Mouse (Mus musculus) liver, embryonic 12.5 days (tissue): ENCODE results near the gene Csnk1g2. TPM values are rescaled to one million over a fixed set of nuclear protein-coding genes. Genes with fewer than 3 reads are reported as not detected.

Source experiments
- ATAC-seq: fragments of 200-750 bp; cut with Nextera tagmentation; 2 replicates; pipeline ENCODE4 v1.8.0; 2017; ENCODE audit warnings: moderate number of reproducible peaks, mild to moderate bottlenecking, moderate library complexity
- H3K27ac ChIP-seq: fragments of 300-500 bp; sonication (generic); 2 replicates; pipeline ENCODE4 v1.5.1; 2016; ENCODE audit warnings: mild to moderate bottlenecking
- H3K27me3 ChIP-seq: fragments of 300-500 bp; sonication (generic); replicated peaks from 2 replicates; pipeline ENCODE4 v1.6.1; 2016; ENCODE audit warnings: mild to moderate bottlenecking, moderate library complexity
- H3K36me3 ChIP-seq: fragments of 300-500 bp; sonication (generic); 2 replicates; pipeline ENCODE4 v1.6.1; 2016; ENCODE audit warnings: mild to moderate bottlenecking, moderate library complexity
- H3K4me1 ChIP-seq: fragments of 300-500 bp; sonication (generic); 2 replicates; pipeline ENCODE4 v1.6.1; 2016
- H3K4me2 ChIP-seq: fragments of 300-500 bp; sonication (generic); 2 replicates; pipeline ENCODE4 v1.6.1; 2016; ENCODE audit warnings: mild to moderate bottlenecking, moderate library complexity
- H3K4me3 ChIP-seq: fragments of 300-500 bp; sonication (generic); 2 replicates; pipeline ENCODE4 v1.5.1; 2016; ENCODE audit warnings: mild to moderate bottlenecking, moderate library complexity
- H3K9ac ChIP-seq: fragments of 300-500 bp; sonication (generic); 2 replicates; pipeline ENCODE4 v1.6.1; 2016; ENCODE audit warnings: mild to moderate bottlenecking, moderate library complexity
- H3K9me3 ChIP-seq: fragments of 300-500 bp; sonication (generic); replicated peaks from 2 replicates; pipeline ENCODE4 v1.6.1; 2016; ENCODE audit warnings: mild to moderate bottlenecking, moderate library complexity
- WGBS: fragments of 180-500 bp; shearing (Covaris S2); methylation state at CpG from one replicate; pipeline ENCODE4 v1.1.7; 2016; ENCODE audit not compliant: insufficient replicate concordance; 5-methylcytosine and 5-hydroxymethylcytosine counted together
- polyA plus RNA-seq: library from polyadenylated mRNA; unstranded; fragments of >200 nt; fragmentation: Nextera tagmentation; extraction: Ambion mirVana; gene quantifications from 2 replicates; pipeline ENCODE4 v1.2.1, GENCODE M21; 2016

The Csnk1g2 gene
- polyA plus RNA-seq = 106 TPM in 2 replicates

- H3K9me3 ChIP-seq = no peaks in the 10 kb centered on the region
- peaks cover 8% of the 10 kb centered on the region; the same call in 1 of the 2 replicates for H3K36me3 ChIP-seq
- H3K4me2 ChIP-seq = peak within 1 kb of the TSS; percentile 98
- H3K27ac ChIP-seq = peak within 1 kb of the TSS; percentile 96
- peak within 1 kb of the TSS; percentile 90 for H3K4me3 ChIP-seq
- H3K27me3 ChIP-seq = no peaks in the 10 kb centered on the region
- H3K4me1 ChIP-seq = peaks cover 80% of the 10 kb centered on the region
- peak; percentile 33 for ATAC-seq
- peak within 1 kb of the TSS; percentile 95 for H3K9ac ChIP-seq
- 1% methylated on average over 78 of the region's 85 CpGs for WGBS
Observed at GRCm38 (mm10) chr10:80622661-80623456, at the start of gene Csnk1g2. TSS of gene Csnk1g2 (plus strand) at chr10:80622838.

GRCm38 (mm10) chr10:80573944-80574343, 48.7 kb upstream of the Csnk1g2 start:
- Histone ChIP-seq H3K4me3 (peak overlapping the region; percentile 91), H3K27ac (peak overlapping the region; percentile 99), H3K9me3 (no peaks in the 10 kb centered on the region), H3K36me3 (peaks cover 16% of the 10 kb centered on the region), H3K9ac (peak overlapping the region; percentile 96), H3K4me2 (peak overlapping the region; percentile 100), H3K4me1 (peaks cover 87% of the 10 kb centered on the region), H3K27me3 (no peaks in the 10 kb centered on the region)
- 57% methylated on average over 9 of the region's 9 CpGs for WGBS
- ATAC-seq = no peak

- Histone ChIP-seq H3K9me3 (no peaks in the 10 kb centered on the region), H3K4me1 (peaks cover 88% of the 10 kb centered on the region), H3K27ac (peak overlapping the region; percentile 99), H3K27me3 (no peaks in the 10 kb centered on the region), H3K9ac (peak overlapping the region; percentile 96), H3K36me3 (peaks cover 12% of the 10 kb centered on the region), H3K4me3 (peak overlapping the region; percentile 91), H3K4me2 (peak overlapping the region; percentile 100)
- no peak for ATAC-seq
- 62% methylated on average over 3 of the region's 3 CpGs for WGBS
Observed at GRCm38 (mm10) chr10:80574896-80575295, 47.7 kb upstream of the Csnk1g2 start.

- no peak for ATAC-seq
- Histone ChIP-seq H3K4me1 (peaks cover 81% of the 10 kb centered on the region), H3K4me3 (peak overlapping the region; percentile 91), H3K4me2 (peak overlapping the region; percentile 100), H3K36me3 (peaks cover 14% of the 10 kb centered on the region), H3K27me3 (no peaks in the 10 kb centered on the region), H3K9me3 (no peaks in the 10 kb centered on the region), H3K27ac (peak overlapping the region; percentile 99), H3K9ac (peak overlapping the region; percentile 96)
- WGBS = 5% methylated on average over 17 of the region's 17 CpGs
Observed at GRCm38 (mm10) chr10:80575925-80576324, 46.7 kb upstream of the Csnk1g2 start.

GRCm38 (mm10) chr10:80576351-80577194, 46.1 kb upstream of the Csnk1g2 start:
- under 1% methylated on average over 93 of the region's 96 CpGs for WGBS
- Histone ChIP-seq H3K27me3 (no peaks in the 10 kb centered on the region), H3K4me1 (peaks cover 74% of the 10 kb centered on the region)

GRCm38 (mm10) chr10:80577195-80578130, 45.2 kb upstream of the Csnk1g2 start, which contains the start of gene Klf16:
TSS of gene Klf16 (minus strand) at chr10:80577321.
- H3K9ac ChIP-seq = peak within 1 kb of the TSS; percentile 96
- H3K36me3 ChIP-seq = peaks cover 28% of the 10 kb centered on the region
- peak within 1 kb of the TSS; percentile 91 for H3K4me3 ChIP-seq
- WGBS = under 1% methylated on average over 62 of the region's 97 CpGs
- no peaks in the 10 kb centered on the region for H3K27me3 ChIP-seq
- H3K27ac ChIP-seq = peak within 1 kb of the TSS; percentile 99
- ATAC-seq = peak; percentile 76
- peak within 1 kb of the TSS; percentile 100 for H3K4me2 ChIP-seq
- H3K9me3 ChIP-seq = no peaks in the 10 kb centered on the region
- H3K4me1 ChIP-seq = peaks cover 66% of the 10 kb centered on the region

More at GRCm38 (mm10) chr10:80576351-80577194, 46.1 kb upstream of the Csnk1g2 start:
- Histone ChIP-seq H3K9ac (peak overlapping the region; percentile 96), H3K9me3 (no peaks in the 10 kb centered on the region), H3K36me3 (peaks cover 20% of the 10 kb centered on the region), H3K4me2 (peak overlapping the region; percentile 100), H3K27ac (peak overlapping the region; percentile 99), H3K4me3 (peak overlapping the region; percentile 91)
- ATAC-seq = no peak

GRCm38 (mm10) chr10:80578131-80578750, 44.4 kb upstream of the Csnk1g2 start:
- peak overlapping the region; percentile 96 for H3K9ac ChIP-seq
- H3K9me3 ChIP-seq = no peaks in the 10 kb centered on the region
- peaks cover 59% of the 10 kb centered on the region for H3K4me1 ChIP-seq
- H3K27ac ChIP-seq = peak overlapping the region; percentile 99
- peaks cover 34% of the 10 kb centered on the region for H3K36me3 ChIP-seq
- H3K27me3 ChIP-seq = no peaks in the 10 kb centered on the region
- H3K4me2 ChIP-seq = peak overlapping the region; percentile 100
- WGBS = under 1% methylated on average over 29 of the region's 29 CpGs
- H3K4me3 ChIP-seq = peak overlapping the region; percentile 91
- ATAC-seq = peak; percentile 61

GRCm38 (mm10) chr10:80578911-80579310, 43.7 kb upstream of the Csnk1g2 start:
- peak overlapping the region; percentile 91 for H3K4me3 ChIP-seq
- H3K9ac ChIP-seq = peak overlapping the region; percentile 96
- peak; percentile 50 for ATAC-seq
- peaks cover 59% of the 10 kb centered on the region for H3K4me1 ChIP-seq
- H3K36me3 ChIP-seq = peaks cover 40% of the 10 kb centered on the region
- H3K27ac ChIP-seq = peak overlapping the region; percentile 99
- H3K4me2 ChIP-seq = peak overlapping the region; percentile 100
- 11% methylated on average over 8 of the region's 8 CpGs for WGBS
- H3K9me3 ChIP-seq = no peaks in the 10 kb centered on the region
- no peaks in the 10 kb centered on the region for H3K27me3 ChIP-seq

- 65% methylated on average over 5 of the region's 5 CpGs for WGBS
- Histone ChIP-seq H3K4me1 (peaks cover 62% of the 10 kb centered on the region), H3K4me3 (no peak overlapping the region)
Observed at GRCm38 (mm10) chr10:80583047-80583446, 39.6 kb upstream of the Csnk1g2 start.

GRCm38 (mm10) chr10:80584045-80584488, 38.6 kb upstream of the Csnk1g2 start:
- Histone ChIP-seq H3K36me3 (peaks cover 60% of the 10 kb centered on the region), H3K4me1 (peaks cover 63% of the 10 kb centered on the region), H3K9ac (no peak overlapping the region), H3K27me3 (no peaks in the 10 kb centered on the region), H3K4me3 (no peak overlapping the region), H3K27ac (peak overlapping the region; percentile 36; the same call in 1 of the 2 replicates), H3K9me3 (no peaks in the 10 kb centered on the region), H3K4me2 (no peak overlapping the region; the same call in 1 of the 2 replicates)
- peak; percentile 11; the same call in 1 of the 2 replicates for ATAC-seq
- WGBS = 66% methylated on average over 12 of the region's 12 CpGs

More at GRCm38 (mm10) chr10:80583047-80583446, 39.6 kb upstream of the Csnk1g2 start:
- Histone ChIP-seq H3K9me3 (no peaks in the 10 kb centered on the region), H3K9ac (no peak overlapping the region), H3K27ac (peak overlapping the region; percentile 45; the same call in 1 of the 2 replicates), H3K4me2 (no peak overlapping the region), H3K27me3 (no peaks in the 10 kb centered on the region), H3K36me3 (peaks cover 60% of the 10 kb centered on the region)
- ATAC-seq = no peak
